Mouse (Mus musculus) thymus, adult 2 months (tissue): ENCODE data around the gene Ppp1r18.

Experiments
- CTCF ChIP-seq: fragments of 200-500 bp; IDR thresholded peaks from 2 replicates; pipeline ENCODE4 v1.5.1; 2012; ENCODE audit warnings: mild to moderate bottlenecking, control low read depth, low read length, moderate library complexity, borderline replicate concordance; ENCODE audit not compliant: control insufficient read depth, poor library complexity, insufficient read depth; ENCODE audit errors: extremely low read depth
- POLR2A ChIP-seq: fragments of 200-500 bp; IDR thresholded peaks from 2 replicates; pipeline ENCODE4 v1.6.1; 2012; ENCODE audit warnings: mild to moderate bottlenecking, low read length, control low read depth, moderate library complexity; ENCODE audit not compliant: control insufficient read depth, poor library complexity, insufficient read depth; ENCODE audit errors: extremely low read depth

DNA sequence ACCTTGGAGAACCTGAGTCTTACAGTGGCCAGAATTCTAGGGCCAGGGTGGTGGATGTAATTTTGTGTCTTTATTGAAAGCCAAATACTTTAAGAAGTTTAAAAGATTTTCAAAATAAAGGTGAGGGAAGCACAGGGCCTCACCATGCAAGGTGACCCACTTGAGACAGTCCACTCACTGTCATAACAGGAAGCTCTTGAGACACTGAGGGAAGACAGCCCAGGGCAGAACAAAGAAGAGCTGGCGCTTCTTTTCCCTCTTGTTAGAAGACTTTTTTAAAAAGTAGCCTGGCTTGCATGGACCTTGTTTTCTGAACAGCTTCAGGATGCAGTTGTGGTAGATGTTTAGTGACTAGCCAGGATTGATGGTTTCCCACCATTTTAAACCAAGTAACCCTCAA, 55.0 kb downstream of the Ppp1r18 start:
- no peak for TF ChIP-seq POLR2A
- TF ChIP-seq CTCF = no peak
